Mouse (Mus musculus): ENCODE measurements at regions not wholly inside any gene's neighbourhood (a gene's known extent, or its start where the extent isn't known, plus 50 kb on each side); places are given as distances from the start of the nearest gene placed in this dataset.

DNA sequence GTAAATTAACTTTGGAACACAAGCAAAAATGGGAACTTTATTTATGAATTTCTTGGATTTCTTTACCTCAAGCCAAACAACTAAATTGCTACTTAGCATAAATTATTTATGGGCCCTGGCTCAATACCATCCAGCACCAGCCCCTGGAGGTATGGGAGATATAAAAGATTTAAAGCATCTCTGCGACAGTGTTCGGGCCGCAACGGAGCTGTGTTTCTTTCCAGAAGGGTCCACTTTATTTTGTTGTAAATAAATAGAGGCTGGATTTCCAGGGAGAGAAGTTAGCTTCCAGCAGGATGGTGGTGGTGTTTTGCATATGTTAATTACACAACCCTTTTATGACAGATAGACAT lies 404.5 kb upstream of the Pou3f2 start:
- TF ChIP-seq ZC3H11A (IDR thresholded peaks at IDR 0.05; ENCODE audit: low read depth, low read length) = no peak
- TF ChIP-seq USF1 (IDR thresholded peaks at IDR 0.05; ENCODE audit: low read depth, low read length) = no peak
- TF ChIP-seq CHD2 (IDR thresholded peaks at IDR 0.05; ENCODE audit: low read length) = no peak
- no peak for TF ChIP-seq RCOR1 (IDR thresholded peaks at IDR 0.05; ENCODE audit: low read depth, low read length)
- TF ChIP-seq ZNF384 (IDR thresholded peaks at IDR 0.05; ENCODE audit: low read depth, low read length) = no peak
- no peak for TF ChIP-seq ZKSCAN1 (IDR thresholded peaks at IDR 0.05; ENCODE audit: low read depth, low read length)

All from MEL (cell line).